Mouse (Mus musculus) kidney, adult 2 months (tissue): ENCODE data around the gene Gm10964.

ENCODE experiments used
- CTCF ChIP-seq: fragments of 200-500 bp; conservative IDR thresholded peaks from 2 replicates; pipeline ENCODE4 v1.5.1; 2011; ENCODE audit warnings: low read depth, mild to moderate bottlenecking, control low read depth, low read length, moderate library complexity, mixed read lengths; ENCODE audit not compliant: insufficient read depth, insufficient read length
- POLR2A ChIP-seq: fragments of 200-500 bp; IDR thresholded peaks from one replicate; pipeline ENCODE4 v1.6.1; 2011; ENCODE audit warnings: low read depth, low read length, control low read depth

DNA sequence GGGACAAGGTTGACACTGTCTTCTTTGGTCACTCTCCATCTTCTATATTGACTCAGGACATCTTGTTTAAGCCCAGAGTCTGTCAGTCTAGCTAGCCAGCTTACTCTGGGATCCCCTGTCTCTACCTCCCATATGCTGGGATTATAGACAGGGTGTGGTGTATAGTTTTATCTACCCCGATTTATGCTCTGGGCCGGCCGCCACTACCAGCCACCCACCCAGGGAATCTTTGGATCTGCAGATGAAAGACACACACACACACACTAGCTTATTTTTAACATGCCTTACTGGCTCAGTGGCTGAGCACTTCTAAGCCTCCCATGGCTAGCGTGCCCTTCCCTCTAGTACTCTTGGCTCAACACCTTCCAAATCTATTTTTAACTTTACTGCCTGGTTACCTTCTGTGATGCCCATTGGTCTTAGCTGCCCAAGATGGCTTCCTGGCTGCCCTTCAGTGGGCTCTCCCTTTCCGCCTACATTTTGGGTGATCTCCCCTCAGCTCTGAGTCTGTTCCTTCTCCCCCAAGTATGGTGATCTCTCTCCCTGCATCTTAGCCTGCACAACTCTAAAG, 29.6 kb upstream of the Gm10964 start:
- TF ChIP-seq CTCF (no peak), POLR2A (no peak)
